Mouse (Mus musculus) G1E (cell line): ENCODE measurements at regions not wholly inside any gene's neighbourhood (a gene's known extent, or its start where the extent isn't known, plus 50 kb on each side); places are given as distances from the start of the nearest gene placed in this dataset.

Experiments
- ATAC-seq: 2 replicates; pipeline ENCODE4 v1.8.0; 2016; ENCODE audit warnings: mild to moderate bottlenecking; ENCODE audit not compliant: insufficient number of reproducible peaks, poor library complexity, low FRiP score, severe bottlenecking; ENCODE audit errors: extremely low read depth
- DNase-seq: peaks from one replicate; pipeline ENCODE4 v3.0.0; 2012; ENCODE audit warnings: low spot score
- H3K27me3 ChIP-seq: 2 replicates; pipeline ENCODE4 v1.6.1; 2012; ENCODE audit warnings: mild to moderate bottlenecking, low read length, inconsistent platforms; ENCODE audit not compliant: insufficient read depth
- H3K36me3 ChIP-seq: replicated peaks from 2 replicates; pipeline ENCODE3; 2012; ENCODE audit warnings: mild to moderate bottlenecking, inconsistent platforms
- H3K4me1 ChIP-seq: 2 replicates; pipeline ENCODE4 v1.6.1; 2012; ENCODE audit warnings: low read depth, low read length, inconsistent platforms, mixed read lengths; ENCODE audit not compliant: insufficient read depth
- H3K4me3 ChIP-seq: 2 replicates; pipeline ENCODE4 v1.5.1; 2012; ENCODE audit warnings: low read depth, mild to moderate bottlenecking, inconsistent platforms, low read length, moderate library complexity, mixed read lengths
- H3K9me3 ChIP-seq: replicated peaks from 2 replicates; pipeline ENCODE4 v1.6.1; 2012; ENCODE audit warnings: inconsistent platforms
- CTCF ChIP-seq: IDR thresholded peaks from 2 replicates; pipeline ENCODE4 v1.5.1; 2012; ENCODE audit warnings: low read depth, low read length, inconsistent platforms, mixed read lengths
- GATA1 ChIP-seq: IDR thresholded peaks from 2 replicates; pipeline ENCODE4 v1.6.1; 2012; ENCODE audit warnings: borderline replicate concordance, low read length, inconsistent platforms, mixed read lengths
- GATA2 ChIP-seq: IDR thresholded peaks from 2 replicates; pipeline ENCODE4 v1.6.1; 2012; ENCODE audit warnings: low read depth, low read length, inconsistent platforms, borderline replicate concordance
- POLR2AphosphoS5 ChIP-seq: IDR thresholded peaks from 2 replicates; pipeline ENCODE4 v1.6.1; 2012; ENCODE audit warnings: low read depth, low read length, inconsistent platforms; ENCODE audit not compliant: insufficient replicate concordance
- TAL1 ChIP-seq: conservative IDR thresholded peaks from 2 replicates; pipeline ENCODE4 v1.6.1; 2012; ENCODE audit warnings: low read depth, low read length, inconsistent platforms, mixed read lengths

- no peaks in the 10 kb centered on the region for H3K4me1 ChIP-seq
- no peaks in the 10 kb centered on the region for H3K9me3 ChIP-seq
- no peaks in the 10 kb centered on the region for H3K36me3 ChIP-seq
- H3K27me3 ChIP-seq = no peaks in the 10 kb centered on the region
- ATAC-seq = no peak
- no peak overlapping the region for H3K4me3 ChIP-seq
- DNase-seq = no peak
- TF ChIP-seq POLR2AphosphoS5 (no peak), CTCF (no peak), GATA1 (no peak), GATA2 (no peak), TAL1 (no peak)
Measured at GRCm38 (mm10) chr3:63609454-63610112, 125.9 kb upstream of the Gm34302 start.

- Histone ChIP-seq H3K4me3 (no peak overlapping the region), H3K4me1 (no peaks in the 10 kb centered on the region), H3K36me3 (no peaks in the 10 kb centered on the region), H3K9me3 (no peaks in the 10 kb centered on the region), H3K27me3 (no peaks in the 10 kb centered on the region)
- ATAC-seq (no peak), DNase-seq (no peak)
- TF ChIP-seq GATA1 = no peak
- TF ChIP-seq GATA2 = no peak
- no peak for TF ChIP-seq CTCF
- TF ChIP-seq POLR2AphosphoS5 = no peak
- TF ChIP-seq TAL1 = no peak
Measured at GRCm38 (mm10) chr3:63582717-63583696, 99.3 kb upstream of the Gm34302 start.

GRCm38 (mm10) chr3:63582180-63582579 lies 98.5 kb upstream of the Gm34302 start:
- ATAC-seq = no peak

GRCm38 (mm10) chr3:63570607-63571353 lies 87.1 kb upstream of the Gm34302 start:
- Histone ChIP-seq H3K36me3 (no peaks in the 10 kb centered on the region), H3K9me3 (no peaks in the 10 kb centered on the region), H3K4me3 (no peak overlapping the region), H3K27me3 (no peaks in the 10 kb centered on the region), H3K4me1 (no peaks in the 10 kb centered on the region)
- ATAC-seq = peak; percentile 57; the same call in 1 of the 2 replicates
- DNase-seq = peak; percentile 5
- peak; percentile 55 for TF ChIP-seq CTCF
- TF ChIP-seq GATA2 = no peak

More at GRCm38 (mm10) chr3:63582180-63582579, 98.5 kb upstream of the Gm34302 start:
- no peaks in the 10 kb centered on the region for H3K36me3 ChIP-seq
- H3K27me3 ChIP-seq = no peaks in the 10 kb centered on the region
- DNase-seq = no peak
- no peaks in the 10 kb centered on the region for H3K9me3 ChIP-seq
- H3K4me1 ChIP-seq = no peaks in the 10 kb centered on the region
- TF ChIP-seq GATA1 (no peak), TAL1 (no peak), CTCF (no peak), POLR2AphosphoS5 (no peak), GATA2 (no peak)
- no peak overlapping the region for H3K4me3 ChIP-seq

GRCm38 (mm10) chr3:63570082-63570481 lies 86.4 kb upstream of the Gm34302 start:
- DNase-seq (no peak), ATAC-seq (no peak)
- H3K9me3 ChIP-seq = no peaks in the 10 kb centered on the region
- no peak overlapping the region for H3K4me3 ChIP-seq
- H3K4me1 ChIP-seq = no peaks in the 10 kb centered on the region
- TF ChIP-seq TAL1 (no peak), GATA2 (no peak), POLR2AphosphoS5 (no peak), GATA1 (no peak), CTCF (no peak)
- no peaks in the 10 kb centered on the region for H3K36me3 ChIP-seq
- no peaks in the 10 kb centered on the region for H3K27me3 ChIP-seq

- Histone ChIP-seq H3K4me3 (no peak overlapping the region), H3K4me1 (no peaks in the 10 kb centered on the region), H3K27me3 (no peaks in the 10 kb centered on the region), H3K9me3 (no peaks in the 10 kb centered on the region), H3K36me3 (no peaks in the 10 kb centered on the region)
- ATAC-seq (no peak), DNase-seq (no peak)
- no peak for TF ChIP-seq GATA1
- no peak for TF ChIP-seq CTCF
- no peak for TF ChIP-seq TAL1
- no peak for TF ChIP-seq GATA2
Measured at GRCm38 (mm10) chr3:63569004-63569596, 85.4 kb upstream of the Gm34302 start.
